Mouse (Mus musculus): ENCODE results near the gene Adcy3. TPM values are rescaled to one million over a fixed set of nuclear protein-coding genes. Genes with fewer than 3 reads are reported as not detected.

The Adcy3 gene
- 0.04 and 0.13 TPM in 2 replicates for total RNA-seq (2012; rRNA removed)
- total RNA-seq (2014; rRNA removed): 0.13 and 0.18 TPM in 2 replicates
- polyA plus RNA-seq (2012; ENCODE audit: insufficient read length, low read depth): 0.34 and 0.44 TPM in 2 replicates

DNA sequence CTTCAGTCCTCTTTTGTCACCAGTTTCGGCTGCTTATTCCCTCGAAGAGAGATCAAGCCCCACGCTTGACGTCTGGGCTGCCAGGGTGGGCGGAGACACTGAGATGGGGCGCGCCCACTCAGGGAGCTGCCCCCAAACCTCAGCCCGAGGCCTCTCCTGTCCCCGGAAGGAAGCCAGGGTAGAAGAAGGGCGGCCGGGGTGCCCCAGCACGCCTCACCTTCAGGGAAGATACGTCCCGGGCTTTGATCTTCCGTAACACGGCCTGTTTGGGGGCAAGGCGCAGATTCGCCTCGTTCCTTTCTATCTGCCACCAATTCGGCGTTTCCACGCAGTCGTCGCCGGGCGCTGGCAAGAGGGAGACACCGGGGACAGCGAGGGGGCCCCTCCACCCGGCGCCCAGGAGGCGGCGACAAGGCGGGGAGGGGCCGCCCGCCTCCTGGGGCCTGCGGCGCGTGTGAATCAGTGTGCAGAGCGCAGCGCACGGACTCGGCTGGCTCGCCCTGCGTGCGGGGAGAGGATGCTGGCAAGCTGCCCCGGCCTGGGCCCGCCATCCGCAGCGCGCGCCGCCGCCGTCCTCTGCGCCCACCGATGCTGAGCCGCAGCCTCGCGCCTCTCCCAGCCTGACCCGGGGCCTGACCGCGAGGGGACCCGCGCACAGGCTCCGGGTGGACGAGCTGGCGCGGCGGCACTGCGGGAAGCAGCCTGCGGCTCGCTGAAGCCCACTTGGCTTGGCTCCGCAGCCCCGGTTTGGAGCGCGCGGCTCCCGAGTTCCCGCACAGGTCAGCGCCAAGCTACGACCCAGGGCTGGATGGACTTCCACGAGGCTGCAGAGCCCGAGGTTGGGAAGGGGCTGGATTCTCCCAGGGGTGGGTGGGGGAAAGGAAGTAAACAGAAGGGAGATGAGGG, at the start of gene Adcy3:
TSS of gene Adcy3 (plus strand) at position 163 of the 906 bp plus-strand sequence.
- no peak for TF ChIP-seq RCOR1 (conservative IDR thresholded peaks at IDR 0.05; ENCODE audit: low read depth, low read length)
- TF ChIP-seq BHLHE40 (IDR thresholded peaks at IDR 0.05; ENCODE audit: low read depth, low read length): no peak
- TF ChIP-seq JUN (IDR thresholded peaks at IDR 0.05; ENCODE audit: insufficient read depth, low read depth, low read length): no peak
- TF ChIP-seq RAD21 (IDR thresholded peaks at IDR 0.05; ENCODE audit: low read depth, low read length): no peak
- no peak for TF ChIP-seq POLR2A (IDR thresholded peaks at IDR 0.05; ENCODE audit: low read depth, low read length)
- TF ChIP-seq POLR2AphosphoS2 (IDR thresholded peaks at IDR 0.05; ENCODE audit: low read depth, low read length): no peak
- TF ChIP-seq ELF1 (IDR thresholded peaks at IDR 0.05; ENCODE audit: low read depth, low read length): no peak
- no peak for TF ChIP-seq TBP (conservative IDR thresholded peaks at IDR 0.05; ENCODE audit: low read depth, low read length)
- TF ChIP-seq NELFE (IDR thresholded peaks at IDR 0.05; ENCODE audit: low read depth, low read length): no peak
- in situ Hi-C loops (cut with MboI; ENCODE audit: low pct_ligation_motif_present, low pct_unique_long_range_greater_than_20kb, low sequenced_read_pairs) (no loop called here), dilution Hi-C loops (cut with MboI; ENCODE audit: extremely low pct_ligation_motif_present, extremely low pct_unique_long_range_greater_than_20kb, low sequenced_read_pairs) (no loop called here)
- no peak within 1 kb of the TSS for H3K4me2 ChIP-seq (ENCODE audit: insufficient read depth, low read depth, poor library complexity, severe bottlenecking)
- no peak for DNase-seq (ENCODE audit: extremely low read depth)
- no peaks in the 10 kb centered on the region for H3K27me3 ChIP-seq (replicated peaks)
- peaks cover 10% of the 10 kb centered on the region for H3K9me3 ChIP-seq (replicated peaks; ENCODE audit: low read length)
- H3K79me2 ChIP-seq (replicated peaks; ENCODE audit: control insufficient read depth, extremely low read depth, insufficient read depth, poor library complexity, severe bottlenecking): no peaks in the 10 kb centered on the region
- H3K27ac ChIP-seq (ENCODE audit: insufficient read depth, low read depth): no peak within 1 kb of the TSS
- peaks cover 0 to 8% of the 10 kb centered on the region in 2 experiments; a peak in 1 of 4 replicates for H3K4me1 ChIP-seq (ENCODE audit: control insufficient read depth in 1 of 2, insufficient read depth in 2 of 2)
- H3K36me3 ChIP-seq (replicated peaks in 1 of 2; ENCODE audit: control insufficient read depth in 1 of 2, insufficient read depth in 1 of 2, low read length in 1 of 2): no peaks in the 10 kb centered on the region
- H3K9ac ChIP-seq (ENCODE audit: insufficient read depth, low read depth): no peak within 1 kb of the TSS
- H3K4me3 ChIP-seq (replicated peaks in 1 of 3; ENCODE audit: low read depth in 2 of 3, low read length in 2 of 3, poor library complexity in 1 of 3): no peak within 1 kb of the TSS

DNA sequence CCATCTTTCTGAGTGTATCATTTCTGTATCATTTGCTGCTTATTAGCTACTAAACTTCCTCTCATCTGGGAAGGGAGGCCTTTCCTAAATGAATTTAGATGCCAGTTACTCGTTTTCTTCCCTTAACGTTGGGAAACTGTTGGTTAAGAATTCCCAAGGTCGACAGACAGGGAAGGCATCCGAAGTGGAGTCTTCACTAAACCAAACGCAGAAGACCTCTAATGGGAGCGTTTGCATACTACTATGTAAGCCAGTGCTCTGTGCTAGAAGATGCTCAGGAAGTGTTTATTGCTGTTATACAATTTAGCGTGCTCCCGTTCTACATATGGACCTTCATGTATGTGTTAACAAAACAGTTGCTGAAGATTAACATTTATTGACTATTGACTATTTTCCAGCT, 49.5 kb upstream of the Adcy3 start:
- Histone ChIP-seq H3K36me3 (replicated peaks in 1 of 2; ENCODE audit: control insufficient read depth in 1 of 2, insufficient read depth in 1 of 2, low read length in 1 of 2) (peaks cover 18 to 35% of the 10 kb centered on the region in 2 experiments), H3K4me2 (ENCODE audit: insufficient read depth, low read depth, poor library complexity, severe bottlenecking) (peak overlapping the region; percentile 88), H3K27ac (ENCODE audit: insufficient read depth, low read depth) (no peak overlapping the region), H3K9ac (ENCODE audit: insufficient read depth, low read depth) (peak overlapping the region; percentile 35; the same call in 1 of the 2 replicates), H3K79me2 (replicated peaks; ENCODE audit: control insufficient read depth, extremely low read depth, insufficient read depth, poor library complexity, severe bottlenecking) (peaks cover 12% of the 10 kb centered on the region), H3K4me3 (replicated peaks in 1 of 3; ENCODE audit: low read depth in 2 of 3, low read length in 2 of 3, poor library complexity in 1 of 3) (peak overlapping the region in 2 of 3 experiments; percentile 53 to 64), H3K9me3 (replicated peaks; ENCODE audit: low read length) (no peaks in the 10 kb centered on the region), H3K27me3 (replicated peaks) (no peaks in the 10 kb centered on the region), H3K4me1 (ENCODE audit: control insufficient read depth in 1 of 2, insufficient read depth in 2 of 2) (peaks cover 3 to 18% of the 10 kb centered on the region in 2 experiments; a peak in 2 of 4 replicates)
- in situ Hi-C loops (cut with MboI; ENCODE audit: low pct_ligation_motif_present, low pct_unique_long_range_greater_than_20kb, low sequenced_read_pairs) (loop anchor here (5.0 to 10.0 kb wide), 2 partner anchors 416 to 461 kb away; no protein-coding TSS in a partner anchor), dilution Hi-C loops (cut with MboI; ENCODE audit: extremely low pct_ligation_motif_present, extremely low pct_unique_long_range_greater_than_20kb, low sequenced_read_pairs) (no loop called here)
- no peak for DNase-seq (ENCODE audit: extremely low read depth)
- TF ChIP-seq POLR2A (IDR thresholded peaks at IDR 0.05; ENCODE audit: low read depth, low read length): no peak
- no peak for TF ChIP-seq MEF2A (IDR thresholded peaks at IDR 0.05; ENCODE audit: borderline replicate concordance, low read depth, low read length)
- no peak for TF ChIP-seq CHD2 (IDR thresholded peaks at IDR 0.05; ENCODE audit: low read length)
- no peak for TF ChIP-seq USF2 (conservative IDR thresholded peaks at IDR 0.05; ENCODE audit: low read depth, low read length)
- TF ChIP-seq ZKSCAN1 (IDR thresholded peaks at IDR 0.05; ENCODE audit: borderline replicate concordance, low read depth, low read length): no peak
- no peak for TF ChIP-seq NRF1 (IDR thresholded peaks at IDR 0.05; ENCODE audit: low read depth, low read length)
- TF ChIP-seq NELFE (IDR thresholded peaks at IDR 0.05; ENCODE audit: low read depth, low read length): no peak

All from CH12.LX (cell line).